Mouse (Mus musculus): ENCODE data around the gene Btrc.
"Not testable (repeated sequence)": the region's sequence is repeated elsewhere in the genome, so short reads cannot be mapped to it uniquely, and the experiment has no call there.

The Btrc gene

DNA sequence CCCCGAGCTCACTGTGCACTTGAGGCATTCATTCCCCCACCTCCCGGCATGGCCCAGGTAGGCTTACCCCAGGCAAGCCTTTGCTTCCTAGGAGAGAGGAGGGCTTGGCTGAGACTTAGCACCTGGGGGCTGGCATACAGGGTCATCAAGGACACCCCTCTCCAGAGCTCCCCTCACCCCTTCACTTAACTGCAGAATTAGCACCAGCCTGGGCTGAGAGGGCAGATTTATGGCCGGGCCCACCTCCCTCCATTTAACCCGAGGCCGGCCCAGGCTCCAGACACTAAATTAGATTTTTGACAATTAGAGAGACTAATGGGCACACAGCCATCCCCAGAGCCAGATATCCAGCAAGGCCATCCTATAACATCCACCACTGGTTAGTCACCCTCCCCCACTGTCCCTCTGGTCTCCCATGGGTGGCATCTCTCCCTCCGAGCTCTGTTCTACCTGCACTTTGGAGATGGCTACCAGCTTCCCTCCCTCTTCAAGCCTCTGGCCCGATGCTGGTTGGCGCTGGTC, 171.7 kb downstream of the Btrc start:
- DNase-seq (ENCODE audit: low spot score) = no peak

DNA sequence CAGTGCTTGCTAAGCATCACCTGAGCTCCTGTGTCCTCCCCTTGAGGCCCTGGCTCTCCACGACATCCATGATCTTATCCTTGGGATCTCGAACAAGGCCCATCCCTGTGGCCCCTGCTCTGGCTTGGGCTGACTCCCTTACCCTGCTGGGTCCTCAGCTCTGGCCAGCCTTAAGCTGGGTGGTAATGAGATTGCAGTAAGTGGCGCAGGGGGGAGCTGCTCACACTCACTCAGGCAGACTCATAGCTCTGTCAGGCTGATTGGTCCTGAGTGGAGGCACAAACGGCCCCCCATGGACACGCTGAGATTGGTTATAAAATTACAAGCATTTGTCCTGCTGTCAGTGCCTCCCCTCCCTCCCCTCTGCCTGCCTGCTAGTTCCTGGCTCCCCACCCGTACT, 172.4 kb downstream of the Btrc start:
- no peak for DNase-seq (ENCODE audit: low spot score)

DNA sequence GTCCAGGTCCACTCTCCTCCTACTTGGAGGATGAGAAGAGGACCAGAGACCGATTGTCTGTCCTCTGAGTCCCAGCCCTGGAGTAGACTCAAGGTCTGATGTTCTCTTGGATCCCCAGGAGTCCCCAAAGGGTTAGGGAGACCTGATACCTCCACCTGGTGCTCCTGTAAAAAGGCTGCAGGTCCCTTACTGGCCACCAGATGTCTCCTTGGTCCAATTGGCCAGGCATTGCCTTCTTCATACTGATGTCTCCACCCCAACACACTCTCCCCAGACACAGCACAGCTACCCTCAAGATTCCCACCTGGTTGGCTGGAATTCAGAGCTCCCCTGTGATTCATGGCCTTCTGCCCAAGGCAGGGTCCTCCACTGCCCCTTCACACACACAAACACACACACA, 174.0 kb downstream of the Btrc start:
- DNase-seq (ENCODE audit: low spot score) = peak; percentile 40

DNA sequence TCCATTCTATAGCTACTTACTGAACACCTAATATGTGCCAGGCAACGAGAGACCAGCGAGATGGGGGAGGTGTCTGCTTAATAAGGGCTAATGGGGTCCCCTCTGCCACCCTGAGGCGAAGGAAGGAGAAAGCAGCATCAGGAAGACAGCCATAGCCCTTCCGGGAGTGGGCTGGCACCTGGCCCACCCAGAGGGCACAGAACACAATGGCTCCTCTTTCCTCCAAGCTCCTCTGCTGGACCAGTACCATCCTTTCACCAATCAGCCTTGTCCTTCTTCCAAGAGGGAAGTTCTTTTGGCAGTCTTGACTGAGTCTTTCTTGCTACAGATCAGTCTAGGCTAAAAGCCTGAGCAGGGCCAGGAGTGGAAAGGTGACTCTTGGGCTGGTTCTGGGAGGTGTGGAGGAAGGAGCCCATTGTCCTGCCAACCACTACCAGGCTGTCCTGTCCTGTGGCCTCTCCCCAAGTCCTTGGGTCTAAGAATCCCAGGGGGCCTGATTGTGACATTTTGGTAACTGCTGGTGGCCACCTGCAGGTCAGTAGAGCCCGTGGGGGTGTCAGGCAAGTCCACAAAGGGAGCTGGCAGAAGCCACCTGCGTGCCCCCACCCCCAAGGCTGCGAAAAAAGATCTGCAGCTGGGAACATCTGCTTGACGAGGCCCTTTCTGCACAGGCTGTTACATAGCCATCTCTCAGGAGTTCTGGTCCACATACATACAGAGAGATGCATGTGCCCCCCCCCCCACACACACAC, 177.3 kb downstream of the Btrc start:
- no peak for DNase-seq (ENCODE audit: low spot score)

DNA sequence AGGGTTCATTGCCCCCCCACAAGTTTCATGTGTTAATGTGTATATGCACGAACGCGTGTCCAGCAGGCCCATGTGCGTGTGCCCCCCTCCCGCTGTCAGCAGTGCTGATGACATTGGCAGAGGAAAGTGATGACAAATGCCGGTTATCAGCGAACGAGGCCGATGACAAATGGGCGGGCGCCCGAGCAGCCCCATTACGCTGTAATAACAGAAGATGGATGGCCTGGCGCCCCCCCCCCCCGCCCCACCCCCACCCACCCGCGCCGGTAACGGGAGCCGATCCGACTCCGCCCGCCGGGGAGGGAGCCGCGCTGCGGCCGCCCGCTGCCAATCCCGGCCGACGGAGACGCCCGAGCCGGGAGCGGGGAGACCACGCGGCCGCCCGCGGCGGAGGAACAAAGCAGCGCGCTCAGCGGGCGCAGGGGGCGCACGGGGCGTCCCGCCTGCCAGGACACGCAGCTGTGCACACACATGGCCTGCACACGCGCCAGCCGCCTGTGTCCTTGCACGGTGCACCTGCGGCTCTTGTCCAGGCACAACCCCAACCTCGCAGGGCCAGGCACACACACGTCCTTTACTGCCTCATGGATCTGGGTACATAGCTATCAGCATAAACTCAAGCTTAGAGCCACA, 178.0 kb downstream of the Btrc start:
- DNase-seq (ENCODE audit: low spot score) = peak; percentile 34

DNA sequence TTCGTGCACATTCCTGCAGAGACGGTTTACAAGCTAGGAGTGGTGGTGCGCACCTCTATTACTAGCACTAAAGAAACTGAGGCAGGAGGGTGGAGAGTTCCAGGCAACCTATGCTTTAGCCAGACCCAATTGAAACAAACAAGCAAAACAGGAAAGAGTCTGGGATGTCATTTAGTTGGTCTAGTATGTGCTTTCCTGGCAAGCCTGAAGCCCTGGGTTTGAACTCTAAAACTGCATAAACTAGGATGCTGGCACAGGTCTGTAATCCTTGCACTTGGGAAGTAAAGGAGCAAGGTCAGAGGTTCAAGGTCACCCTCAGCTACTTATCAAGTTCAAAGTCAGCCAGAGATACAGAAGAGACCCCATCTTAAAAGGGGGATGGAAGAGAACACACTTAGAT, 178.5 kb downstream of the Btrc start:
- DNase-seq (ENCODE audit: low spot score) = no peak

DNA sequence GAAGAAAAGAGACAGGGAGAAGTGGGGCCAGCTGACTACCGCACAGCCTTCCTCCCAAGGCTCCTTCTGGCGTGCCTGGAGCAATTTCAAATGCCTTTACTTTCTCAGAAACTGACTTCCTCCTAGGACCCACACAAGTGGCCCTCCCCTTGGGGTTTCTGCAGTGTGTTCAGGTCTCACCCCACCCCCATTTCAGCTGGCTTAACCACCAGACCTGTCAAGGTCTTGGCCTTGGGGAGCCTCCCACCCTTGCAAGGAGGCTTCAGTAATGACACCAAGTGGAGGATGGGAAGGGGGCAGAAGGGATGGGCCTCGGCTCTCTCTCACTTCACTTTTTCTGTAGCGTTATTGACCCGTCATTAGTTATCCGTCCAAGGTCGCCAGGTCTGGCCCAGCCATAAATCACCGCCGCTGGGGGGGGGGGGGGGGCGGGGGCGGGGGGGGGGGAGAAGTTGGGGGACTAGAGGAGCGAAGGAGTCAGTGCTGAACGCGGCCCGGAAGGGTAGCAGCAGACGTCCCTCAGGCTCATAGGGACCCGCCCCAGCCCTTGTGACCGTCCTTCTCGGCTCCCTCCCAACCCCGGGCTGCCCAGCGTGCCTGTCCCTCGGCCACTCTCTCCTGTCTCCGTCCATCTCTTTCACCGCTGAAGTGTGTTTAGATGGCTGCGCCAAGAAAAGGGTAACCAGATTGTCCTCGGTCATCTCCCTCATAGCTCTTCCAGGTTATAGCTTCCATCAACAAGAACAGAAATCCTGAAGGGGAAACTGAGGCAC, 180.8 kb downstream of the Btrc start:
- peak; percentile 17 for DNase-seq (ENCODE audit: low spot score)

DNA sequence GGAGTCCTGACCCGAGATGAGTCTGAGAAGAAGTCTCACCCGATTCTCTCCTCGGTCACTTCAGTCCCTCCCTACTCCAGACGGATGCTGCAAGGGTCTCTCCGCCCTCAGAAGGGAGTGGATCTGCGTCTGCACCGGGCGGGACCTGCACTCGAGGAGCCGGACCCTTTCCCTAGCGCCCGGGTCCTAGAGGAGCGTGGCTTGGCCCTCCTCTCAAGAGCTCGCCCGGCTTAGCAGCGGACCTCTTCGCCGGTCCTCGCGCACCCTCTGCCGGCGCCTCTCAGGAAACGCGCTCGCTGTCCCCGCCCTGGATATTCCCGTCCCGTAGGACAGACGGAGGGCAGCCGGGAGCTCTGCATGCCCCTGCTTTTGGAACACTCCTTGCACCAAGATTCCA, 181.4 kb downstream of the Btrc start:
- DNase-seq (ENCODE audit: low spot score) = peak; percentile 80

DNA sequence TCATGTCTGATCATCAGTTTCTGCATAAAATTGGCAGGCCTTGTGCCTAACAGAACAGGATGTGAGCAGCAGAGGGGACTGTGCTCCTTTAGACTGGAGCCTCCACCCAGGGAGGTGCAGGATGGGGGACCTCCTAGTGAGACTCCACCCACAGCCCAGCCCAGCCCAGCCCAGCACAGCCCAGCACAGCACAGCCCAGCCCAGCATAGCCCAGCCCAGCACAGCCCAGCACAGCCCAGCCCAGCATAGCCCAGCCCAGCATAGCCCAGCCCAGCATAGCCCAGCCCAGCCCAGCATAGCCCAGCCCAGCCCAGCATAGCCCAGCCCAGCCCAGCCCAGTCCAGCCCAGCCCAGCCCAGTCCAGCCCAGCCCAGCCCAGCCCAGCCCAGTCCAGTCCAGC, 184.7 kb downstream of the Btrc start:
- not testable (repeated sequence) for DNase-seq (ENCODE audit: low spot score)

DNA sequence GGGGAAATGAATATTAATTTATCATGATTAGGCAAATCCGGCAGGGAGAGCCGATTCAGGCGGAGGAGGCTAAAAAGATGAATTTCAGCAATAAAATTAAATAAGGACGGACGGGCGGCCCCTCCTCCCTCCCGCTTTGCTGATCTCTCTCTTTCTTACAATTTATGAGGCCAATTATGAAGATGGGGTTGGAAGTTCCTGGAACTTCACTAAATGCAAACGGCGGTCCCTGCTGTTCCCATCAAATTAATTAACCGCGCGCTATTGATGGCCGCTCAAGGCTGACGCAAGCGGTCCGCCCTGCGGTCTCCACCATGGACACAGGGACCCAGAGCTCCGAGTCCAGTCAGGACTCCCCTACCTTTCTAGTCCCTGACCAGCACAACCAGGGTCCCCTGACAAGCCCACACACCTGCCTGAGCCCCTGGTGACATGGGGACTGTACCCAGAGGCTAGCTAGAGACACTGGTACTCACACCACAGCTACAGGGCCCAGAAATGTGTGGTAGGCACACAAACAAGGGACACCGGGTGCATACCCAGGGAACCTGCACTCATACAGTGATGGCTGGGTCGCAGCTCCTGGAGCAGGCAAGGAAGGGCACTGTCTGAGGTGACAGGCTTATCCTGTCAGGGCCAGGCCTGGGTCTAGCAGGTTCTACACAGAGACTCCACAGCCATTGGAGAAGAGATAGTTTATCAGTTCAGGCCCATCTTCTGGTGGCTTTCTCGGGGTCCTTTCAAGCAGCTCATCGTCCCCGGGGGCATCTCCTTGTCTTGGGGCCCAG, 185.8 kb downstream of the Btrc start:
- no peak for DNase-seq (ENCODE audit: low spot score)

DNA sequence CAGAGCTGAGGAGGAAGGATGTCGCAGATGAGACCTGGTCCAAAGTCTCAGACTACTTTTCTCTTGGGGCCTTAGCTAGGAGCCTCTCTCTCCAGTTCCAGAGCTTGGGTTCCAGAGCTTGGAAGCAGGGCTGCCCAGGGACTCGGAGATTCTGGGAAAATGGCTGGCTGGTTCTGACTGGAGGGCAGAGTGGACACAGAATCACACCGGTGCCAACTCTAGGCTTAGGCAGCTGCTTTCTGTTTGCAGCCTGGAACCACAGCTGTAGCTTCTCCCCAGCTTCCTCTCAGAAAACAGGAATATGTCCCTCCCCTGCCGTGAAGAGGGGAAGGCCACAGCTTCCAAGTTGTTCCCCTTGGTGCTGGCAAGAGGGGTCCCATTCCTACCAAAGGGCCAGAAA, 186.4 kb downstream of the Btrc start:
- DNase-seq (ENCODE audit: low spot score) = no peak

DNA sequence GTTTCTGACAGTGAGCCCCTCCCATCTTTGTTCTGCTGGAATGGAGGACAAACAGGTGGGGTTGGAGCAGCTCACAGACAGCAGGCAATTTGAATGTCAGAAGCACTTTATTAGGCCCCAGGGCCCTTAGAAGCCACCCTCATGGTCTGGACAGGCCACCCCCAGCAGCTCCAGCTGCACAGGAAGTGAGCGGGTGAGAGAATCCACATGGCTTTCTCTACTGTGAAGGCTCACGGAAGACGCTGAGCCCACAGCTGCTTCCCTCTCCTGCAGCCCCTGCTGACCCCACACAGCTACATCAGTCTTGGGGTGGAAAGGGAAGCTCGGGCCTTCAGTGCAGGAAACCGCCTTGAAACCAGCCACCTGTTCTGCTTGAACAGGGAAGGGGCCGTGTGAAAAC, 188.7 kb downstream of the Btrc start:
- DNase-seq (ENCODE audit: low spot score) = no peak

DNA sequence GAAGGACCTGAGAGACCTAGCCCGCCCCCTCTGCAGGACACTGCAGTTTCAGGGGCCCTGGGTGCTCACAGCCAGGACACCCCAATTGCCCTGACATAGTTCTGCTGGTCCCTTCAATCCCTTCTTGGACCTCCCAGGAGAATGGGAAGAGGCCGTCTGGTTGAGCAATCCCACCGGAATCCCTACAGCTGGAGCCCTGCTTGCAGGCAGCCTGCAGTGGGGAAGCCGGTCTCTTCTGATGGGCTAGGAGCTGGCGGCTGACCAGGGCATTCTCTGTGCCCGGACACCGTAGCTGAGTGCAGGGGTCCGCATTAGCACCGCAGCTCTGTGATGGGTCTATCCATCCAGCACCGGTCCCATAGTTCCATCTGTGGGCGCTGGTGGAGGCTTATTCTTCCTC, 190.6 kb downstream of the Btrc start:
- no peak for DNase-seq (ENCODE audit: low spot score)

DNA sequence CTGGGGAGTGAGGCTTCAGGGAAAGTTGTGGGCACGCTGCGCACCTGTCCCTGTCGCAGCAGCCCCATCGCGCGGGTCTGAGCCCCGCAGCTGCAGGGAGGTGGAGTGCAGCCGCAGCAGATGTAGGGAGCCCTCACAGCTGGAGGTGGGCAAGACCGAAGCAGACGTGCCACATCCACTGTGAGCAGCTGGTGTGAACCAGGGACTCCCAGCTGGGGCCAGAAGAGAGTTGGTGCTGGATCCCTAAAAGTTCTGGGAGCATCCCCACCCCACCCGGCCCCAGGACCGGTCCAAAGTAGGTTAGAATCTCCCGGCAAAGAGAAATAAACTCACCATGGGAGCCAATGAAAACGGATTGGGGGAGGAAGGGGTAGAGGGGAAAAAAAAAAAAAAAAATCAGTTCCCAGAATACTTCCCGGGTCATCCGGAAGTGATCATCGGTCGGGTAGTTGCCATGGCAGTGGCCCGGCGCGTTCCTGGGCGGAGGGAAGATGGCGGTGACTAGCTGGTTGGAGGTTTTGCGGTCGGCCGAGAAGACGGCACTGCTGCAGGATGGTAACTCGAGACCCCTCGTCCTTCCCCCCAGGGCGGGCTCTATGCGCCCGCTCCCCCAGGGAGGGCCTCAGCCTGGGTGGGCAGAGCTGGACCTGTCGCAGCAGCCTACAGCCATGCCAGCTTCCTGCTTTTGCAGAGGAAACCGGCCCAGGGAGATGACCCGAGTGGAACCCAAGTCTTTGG, 196.8 kb downstream of the Btrc start, which contains the start of the genes Poll and Gm17018:
Poll (minus strand) TSS at position 379 of the 738 bp plus-strand sequence.
Gm17018 (plus strand) TSS at position 463 of the 738 bp plus-strand sequence.
- peak; percentile 82 for DNase-seq (ENCODE audit: low spot score)

DNA sequence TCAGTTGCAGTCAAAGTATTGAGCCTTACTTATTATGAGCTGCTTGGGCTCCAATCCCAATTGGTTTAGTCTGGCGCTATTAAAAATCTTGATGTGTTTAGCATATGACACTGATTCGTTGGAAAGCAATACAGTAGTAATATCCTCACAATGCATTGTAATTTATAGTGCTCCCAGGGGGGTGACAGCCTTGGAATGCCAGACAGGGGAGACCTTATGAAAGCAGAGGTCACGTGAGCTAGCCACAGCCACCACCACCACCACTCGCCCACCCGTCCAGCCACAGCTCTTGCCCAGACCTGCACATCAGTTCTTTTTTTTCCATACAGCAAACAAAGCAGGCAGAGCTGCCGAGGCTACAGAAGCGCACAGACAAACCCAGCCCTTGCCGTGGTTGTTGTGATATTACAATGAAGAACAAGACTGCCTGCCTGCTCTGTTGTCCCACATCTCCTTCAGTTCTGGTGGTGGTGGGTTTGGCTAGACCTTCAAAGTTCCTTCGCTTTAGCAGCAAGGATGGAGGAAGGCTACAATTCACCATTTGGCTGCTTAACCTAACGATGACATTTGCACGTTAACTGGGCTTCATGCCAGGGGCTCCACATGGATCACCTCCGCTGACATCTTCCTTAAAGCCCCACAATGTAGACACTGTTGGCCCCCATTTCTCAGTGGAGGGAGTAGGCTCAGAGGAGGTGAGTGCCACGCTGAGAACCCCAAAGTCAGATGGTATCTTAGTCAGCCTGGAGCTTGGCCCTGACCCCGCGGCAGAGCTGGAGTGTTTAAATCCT, 202.6 kb downstream of the Btrc start:
- no peak for DNase-seq (ENCODE audit: low spot score)

DNA sequence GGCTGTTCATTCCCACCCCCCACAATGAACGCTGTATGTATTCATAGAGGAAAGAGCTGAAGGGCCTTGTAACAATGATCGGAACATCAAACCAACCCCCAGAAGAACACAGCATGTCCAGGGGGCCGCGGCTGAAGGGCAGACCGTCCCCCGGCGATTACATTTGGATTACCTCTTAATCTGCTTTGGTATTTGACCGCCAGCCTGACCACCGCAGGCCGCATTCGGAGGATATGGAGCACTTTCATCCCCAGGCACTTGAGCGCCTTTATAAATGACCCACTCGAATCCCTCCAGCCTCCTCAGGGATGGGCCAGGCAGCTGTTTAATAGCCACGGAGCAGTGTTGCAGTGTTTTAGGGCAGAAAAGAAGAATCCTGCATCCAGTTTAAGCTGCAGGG, 203.8 kb downstream of the Btrc start:
- DNase-seq (ENCODE audit: low spot score) = no peak

DNA sequence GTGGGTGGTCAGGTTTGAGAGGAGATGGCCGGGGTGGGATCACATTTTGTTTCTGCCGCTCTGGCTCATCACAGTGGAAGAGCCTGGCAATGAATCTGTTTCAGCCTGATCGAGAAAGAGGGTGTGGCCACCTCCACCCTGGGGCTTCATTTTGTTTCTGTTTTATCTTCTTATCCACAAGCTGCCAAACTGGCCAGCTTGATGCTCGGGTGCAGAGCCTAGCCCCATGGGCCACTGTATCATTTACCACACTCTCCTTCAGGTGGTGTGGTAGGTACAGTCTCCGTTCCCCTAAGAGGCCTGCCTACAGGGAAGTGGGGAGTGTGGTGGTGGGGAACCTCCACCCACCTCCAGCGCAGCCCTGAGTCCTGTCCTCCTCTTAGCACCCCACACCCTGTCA, 209.5 kb downstream of the Btrc start:
- no peak for DNase-seq (ENCODE audit: low spot score)

DNA sequence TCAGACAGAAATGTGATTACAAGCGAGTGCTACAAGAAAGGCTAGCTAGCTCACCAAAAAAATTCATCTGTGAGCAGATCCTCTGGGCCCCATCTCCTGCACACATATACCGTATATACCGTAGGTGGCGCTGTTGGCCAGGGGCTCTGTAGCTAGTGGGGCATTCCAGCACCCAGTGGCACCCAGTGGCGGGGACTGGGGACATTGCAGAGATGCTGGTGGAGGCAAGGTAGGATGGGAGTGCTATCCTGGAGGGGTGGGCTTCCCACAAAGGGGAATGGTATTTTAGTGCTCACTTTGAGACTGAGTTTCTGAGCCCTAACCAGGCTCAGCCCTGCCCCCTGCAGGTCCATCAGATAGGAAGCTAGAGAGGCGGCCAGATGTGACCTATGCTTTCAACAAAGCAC, 210.3 kb downstream of the Btrc start:
- peak; percentile 61 for DNase-seq (ENCODE audit: low spot score)

DNA sequence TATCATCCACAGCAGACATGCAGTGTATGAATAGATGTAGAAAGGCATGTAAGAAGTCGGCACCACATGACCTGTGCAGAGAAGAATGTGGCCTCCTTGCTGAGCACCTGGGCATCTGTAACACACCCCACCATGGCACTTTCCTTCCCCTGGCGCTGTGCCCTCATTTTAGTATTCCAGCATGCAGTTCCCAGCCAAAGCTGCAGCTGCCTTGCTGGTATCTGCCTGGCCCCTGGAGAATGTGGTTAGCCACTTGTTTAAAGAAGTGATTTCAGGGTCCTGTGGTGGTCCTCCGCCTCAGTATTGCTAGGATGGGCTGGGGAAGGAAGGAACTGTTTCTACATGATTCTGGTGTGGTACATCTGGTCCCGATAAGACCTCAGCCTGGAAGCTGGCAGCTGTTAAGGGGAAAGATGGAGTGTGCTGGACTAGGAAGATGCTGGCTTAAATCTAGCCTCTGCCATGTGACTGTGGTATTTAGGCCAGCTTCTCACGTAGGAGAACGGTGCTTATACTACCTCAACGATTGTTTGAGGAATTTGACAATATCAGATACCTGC, 210.9 kb downstream of the Btrc start:
- DNase-seq (ENCODE audit: low spot score) = no peak

Measured in ovary, postnatal 14 days (tissue).